Mouse (Mus musculus) urinary bladder, postnatal 14 days (tissue): Measurements from ENCODE around the gene Pcmt1.
"Not testable (repeated sequence)": the region's sequence is repeated elsewhere in the genome, so short reads cannot be mapped to it uniquely, and the experiment has no call there.

ENCODE experiments used
- DNase-seq: peaks from one replicate; pipeline ENCODE4 v3.0.0; 2021; ENCODE audit warnings: low spot score

Gene Pcmt1

GRCm38 (mm10) chr10:7645911-7646310, 35.0 kb downstream of the Pcmt1 start:
- DNase-seq, result no peak

- DNase-seq, result no peak
Measured at GRCm38 (mm10) chr10:7640366-7640765, 40.6 kb downstream of the Pcmt1 start.

GRCm38 (mm10) chr10:7630951-7631720, 49.8 kb downstream of the Pcmt1 start:
- DNase-seq, result no peak

- DNase-seq, result no peak
Measured at GRCm38 (mm10) chr10:7630286-7630685, 50.6 kb downstream of the Pcmt1 start.

GRCm38 (mm10) chr10:7629092-7629491, 51.8 kb downstream of the Pcmt1 start:
- no peak for DNase-seq

GRCm38 (mm10) chr10:7623861-7624518, 56.9 kb downstream of the Pcmt1 start:
- DNase-seq, result no peak

- no peak for DNase-seq
Measured at GRCm38 (mm10) chr10:7622378-7622777, 58.6 kb downstream of the Pcmt1 start.

GRCm38 (mm10) chr10:7620723-7621122, 60.2 kb downstream of the Pcmt1 start:
- DNase-seq, result no peak

GRCm38 (mm10) chr10:7619821-7620241, 61.1 kb downstream of the Pcmt1 start:
- no peak for DNase-seq

- not testable (repeated sequence) for DNase-seq
Measured at GRCm38 (mm10) chr10:7617556-7617955, 63.4 kb downstream of the Pcmt1 start.

- not testable (repeated sequence) for DNase-seq
Measured at GRCm38 (mm10) chr10:7617146-7617545, 63.8 kb downstream of the Pcmt1 start.

GRCm38 (mm10) chr10:7614834-7615233, 66.1 kb downstream of the Pcmt1 start:
- DNase-seq, result no peak

- not testable (repeated sequence) for DNase-seq
Measured at GRCm38 (mm10) chr10:7612210-7612609, 68.7 kb downstream of the Pcmt1 start.

GRCm38 (mm10) chr10:7611647-7612046, 69.3 kb downstream of the Pcmt1 start:
- no peak for DNase-seq

GRCm38 (mm10) chr10:7608611-7609010, 72.3 kb downstream of the Pcmt1 start:
- DNase-seq, result no peak

GRCm38 (mm10) chr10:7606437-7606836, 74.5 kb downstream of the Pcmt1 start:
- DNase-seq, result no peak

GRCm38 (mm10) chr10:7605168-7605567, 75.8 kb downstream of the Pcmt1 start:
- DNase-seq, result no peak

GRCm38 (mm10) chr10:7600647-7601046, 80.3 kb downstream of the Pcmt1 start:
- DNase-seq, result peak; percentile 69

GRCm38 (mm10) chr10:7598177-7598576, 82.8 kb downstream of the Pcmt1 start:
- DNase-seq, result no peak

- no peak for DNase-seq
Measured at GRCm38 (mm10) chr10:7596251-7596650, 84.7 kb downstream of the Pcmt1 start.

GRCm38 (mm10) chr10:7594797-7595196, 86.1 kb downstream of the Pcmt1 start:
- no peak for DNase-seq

- DNase-seq, result no peak
Measured at GRCm38 (mm10) chr10:7590792-7591191, 90.1 kb downstream of the Pcmt1 start.

GRCm38 (mm10) chr10:7590234-7590689, 90.7 kb downstream of the Pcmt1 start:
- DNase-seq, result no peak
